Mouse (Mus musculus): ENCODE data around the gene Tmem238.

The Tmem238 gene

DNA sequence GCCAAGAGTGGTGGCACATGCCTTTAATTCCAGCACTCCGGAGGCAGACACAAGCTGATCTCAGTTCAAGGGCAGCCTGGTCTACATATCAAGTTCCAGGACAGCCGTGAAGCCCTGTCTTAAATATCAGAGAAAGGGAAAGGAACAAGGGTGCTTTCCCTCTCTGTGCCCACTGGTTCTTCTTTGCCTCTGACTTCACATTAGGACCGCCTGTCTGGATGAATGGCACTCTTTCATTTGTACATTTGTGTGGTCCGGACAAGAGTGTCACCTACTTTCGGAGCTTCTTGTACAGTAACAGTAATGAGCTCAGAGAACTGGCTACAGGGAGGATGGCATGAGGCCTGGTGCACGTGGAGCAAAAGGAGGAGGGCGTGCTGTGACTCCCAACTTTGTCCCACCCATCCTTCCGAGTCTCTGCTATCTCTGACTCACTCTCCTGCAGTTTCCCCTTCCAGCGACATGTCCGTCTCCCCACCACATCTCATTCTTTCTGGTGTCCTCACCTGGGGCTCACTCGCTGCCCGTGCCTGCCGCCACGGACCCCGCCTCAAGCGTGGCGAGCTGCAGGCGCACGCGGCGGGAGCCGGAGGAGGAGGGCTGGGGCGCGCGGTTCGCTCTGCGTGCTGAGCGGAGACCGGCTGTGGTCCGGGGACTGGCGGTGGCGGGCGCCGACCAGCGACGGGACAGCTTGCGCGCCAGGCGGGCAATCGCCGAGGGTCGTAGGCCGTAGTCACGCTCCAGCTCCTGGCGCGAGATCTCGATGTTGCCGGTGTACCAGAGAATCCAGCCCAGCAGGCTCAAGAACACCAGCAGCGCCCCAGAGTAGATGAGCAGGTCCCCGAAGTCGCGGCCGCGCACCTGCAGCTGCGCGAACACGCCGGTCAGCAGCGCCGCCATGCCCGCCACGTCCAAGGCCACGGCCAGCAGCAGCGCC is 689 bp downstream of the Tmem238 start:
- peak; percentile 63 for DNase-seq

DNA sequence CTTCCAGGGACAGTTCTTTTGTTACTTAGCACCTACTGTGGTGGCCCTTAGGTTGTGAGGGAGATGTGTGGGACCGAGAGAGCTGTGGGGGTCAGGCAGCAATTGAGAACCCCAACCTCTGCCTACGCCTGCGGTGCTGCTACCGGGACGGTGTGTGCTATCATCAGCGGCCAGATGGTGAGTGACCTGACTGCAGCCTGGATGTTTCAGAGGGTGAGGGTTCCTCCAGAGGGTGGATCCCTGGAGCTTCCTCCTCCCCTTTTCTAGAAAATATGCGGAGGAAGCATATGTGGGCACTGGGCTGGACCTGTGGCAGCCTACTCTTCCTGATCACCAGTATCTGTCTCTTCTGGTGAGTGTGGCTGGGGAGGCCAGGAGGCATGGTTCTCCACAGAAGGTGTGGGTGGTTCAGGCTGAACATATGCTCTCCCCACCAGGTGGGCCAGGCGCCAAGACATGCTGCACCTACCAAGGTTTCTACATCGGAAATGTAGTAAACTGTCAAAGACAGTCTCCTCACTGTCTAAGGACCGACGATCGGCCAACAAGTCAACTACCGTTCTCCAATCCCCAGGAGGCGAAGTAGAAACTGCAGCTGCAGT is 5.7 kb downstream of the Tmem238 start:
- DNase-seq = peak; percentile 84

DNA sequence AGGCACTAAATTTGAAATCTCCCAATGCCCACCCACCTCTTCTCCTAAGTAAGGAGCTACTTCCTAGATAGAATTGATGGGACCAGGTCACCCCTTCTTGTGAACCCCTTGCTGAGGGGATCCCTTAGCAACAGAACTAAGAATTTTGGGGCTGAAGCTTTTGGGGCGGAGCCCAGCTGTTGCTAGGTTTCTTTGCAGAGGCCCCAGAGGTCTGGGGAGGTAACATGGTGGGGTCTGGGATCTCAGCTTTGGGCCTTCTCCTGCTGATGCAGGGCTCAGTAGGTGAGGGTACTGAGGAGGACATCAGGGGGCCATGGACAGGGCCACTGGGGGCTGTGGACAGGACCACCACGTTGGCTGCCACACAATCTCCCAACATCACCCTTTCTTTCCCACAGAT is 6.7 kb downstream of the Tmem238 start, which contains the start of the genes Il11 and Tmem190:
Gene Il11, minus strand, starts transcription at position 101 of the 400 bp plus-strand sequence.
Gene Tmem190, plus strand, starts transcription at position 179 of the 400 bp plus-strand sequence.
- DNase-seq = no peak

DNA sequence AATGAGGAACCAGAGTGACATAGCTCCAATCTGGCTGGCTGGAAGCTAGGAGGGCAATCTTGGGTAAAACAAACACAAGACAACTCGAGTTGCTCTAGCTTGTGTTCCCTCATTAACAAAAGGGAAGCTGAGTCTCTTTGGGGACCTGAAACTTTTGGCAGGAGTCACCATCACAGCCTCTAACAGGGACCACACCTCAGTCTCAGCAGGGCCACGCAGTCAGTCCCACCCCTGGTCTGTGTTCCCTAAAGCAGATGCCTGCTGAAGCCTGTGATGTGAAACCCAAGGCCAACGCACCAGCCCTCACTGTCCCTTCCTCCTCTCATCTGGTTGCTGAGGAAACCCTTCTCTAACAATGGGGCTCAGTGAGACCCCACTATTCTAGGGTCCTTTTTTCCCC is 7.3 kb downstream of the Tmem238 start:
- no peak for DNase-seq

DNA sequence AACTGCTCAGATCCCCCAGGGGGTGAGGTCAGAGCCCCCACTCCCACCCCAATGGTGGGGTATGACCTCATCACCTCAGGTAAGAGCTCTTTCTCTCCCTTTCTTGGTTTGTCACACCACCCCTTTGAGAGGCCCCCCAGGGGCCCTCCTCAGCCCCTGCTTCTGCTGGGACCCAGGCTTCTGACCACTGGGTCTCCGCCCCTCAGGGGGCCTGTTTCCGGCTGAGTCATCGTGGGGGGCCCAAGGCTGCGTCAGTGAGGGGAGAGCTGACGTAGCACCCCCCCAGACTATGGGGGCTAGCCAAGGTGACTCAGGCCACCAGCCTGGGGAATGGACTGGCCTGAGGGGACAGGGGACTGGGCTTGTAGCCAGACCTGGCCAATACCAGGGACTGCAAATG is 9.5 kb downstream of the Tmem238 start:
- peak; percentile 40 for DNase-seq

DNA sequence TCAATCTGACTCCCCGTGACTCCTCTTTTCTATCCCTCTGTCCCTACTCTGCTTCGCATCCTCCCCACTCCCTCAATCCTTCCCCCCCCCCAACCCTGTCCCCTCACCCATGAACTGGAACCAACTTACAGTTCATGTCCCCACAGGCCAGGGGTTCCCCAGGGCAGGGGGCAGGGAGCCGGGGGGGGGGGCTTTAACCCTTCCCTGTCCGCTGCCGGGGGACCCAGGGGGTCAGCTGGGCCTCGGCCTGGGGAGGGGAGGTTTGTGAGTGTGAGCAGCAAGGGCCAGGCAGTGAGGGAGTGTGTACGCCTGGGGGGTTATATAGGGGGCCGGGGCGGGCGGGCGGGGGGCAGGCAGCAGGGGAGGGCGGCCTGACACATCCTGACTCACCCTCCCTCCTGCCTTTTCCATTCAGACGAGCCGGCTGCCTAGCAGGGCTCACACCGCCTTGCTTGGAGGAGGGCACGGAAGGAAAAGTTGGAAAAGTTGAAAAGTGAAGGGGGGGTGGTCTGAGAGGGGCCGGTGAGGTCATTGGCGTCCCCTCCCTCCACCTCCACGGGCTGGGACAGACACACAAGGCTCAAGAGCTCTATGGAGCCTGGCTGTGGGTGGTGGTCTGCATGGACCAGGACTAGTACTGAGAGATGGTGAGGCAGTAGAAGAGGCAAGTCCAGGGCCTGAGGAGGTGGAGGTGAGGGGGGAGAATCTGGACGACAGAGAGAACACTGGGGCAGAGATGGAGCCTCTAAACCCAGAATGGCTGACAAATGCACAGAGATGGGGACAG is 11.4 kb downstream of the Tmem238 start:
- no peak for DNase-seq

DNA sequence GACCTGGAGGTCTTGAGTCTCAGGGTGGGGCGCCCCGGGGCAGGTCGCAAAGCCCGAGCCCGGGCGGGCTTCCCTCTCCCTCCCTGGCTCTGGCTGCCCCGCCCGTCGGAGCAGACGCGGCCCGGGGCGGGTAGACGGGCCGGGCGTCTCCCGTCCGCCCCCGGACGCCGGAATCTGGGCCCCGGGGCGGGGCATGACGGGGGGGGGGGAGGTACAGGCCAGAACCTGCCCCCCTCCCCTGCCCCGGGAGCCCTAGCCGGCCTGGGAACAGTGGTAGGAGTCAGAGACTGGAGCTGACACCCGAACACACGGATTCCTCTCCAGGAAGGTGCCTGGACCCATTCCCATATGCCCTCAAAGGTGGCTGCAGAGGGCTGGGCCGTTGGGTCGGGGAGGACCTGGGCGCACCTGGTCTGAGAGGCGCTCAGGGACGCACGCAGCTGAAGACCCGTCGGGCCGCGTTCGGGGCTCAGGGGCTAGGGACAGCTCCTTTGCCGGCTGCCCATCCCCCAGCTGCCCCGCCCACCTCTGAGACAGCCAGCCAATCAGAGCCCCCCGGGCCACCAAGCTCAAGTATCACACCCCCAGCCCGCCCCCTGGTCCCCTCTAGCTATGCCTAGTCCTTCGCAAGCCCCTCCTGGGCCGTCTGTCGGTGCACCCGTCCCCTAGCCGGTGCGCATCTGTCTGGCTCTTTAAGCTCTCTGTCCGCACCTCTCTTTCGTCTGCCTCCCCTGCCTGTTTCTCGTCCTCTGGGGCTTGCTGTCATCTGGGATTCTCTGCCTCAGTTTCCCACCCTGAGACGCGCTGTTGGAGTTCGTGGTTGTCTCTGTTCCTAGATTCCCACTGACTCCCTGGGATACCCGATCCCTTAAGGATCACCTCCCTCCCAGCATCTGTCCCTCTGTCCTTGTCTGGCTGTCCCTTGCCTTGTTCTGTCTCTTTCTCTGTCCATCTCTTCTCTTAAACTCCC is 12.3 kb downstream of the Tmem238 start:
- DNase-seq = peak; percentile 15

DNA sequence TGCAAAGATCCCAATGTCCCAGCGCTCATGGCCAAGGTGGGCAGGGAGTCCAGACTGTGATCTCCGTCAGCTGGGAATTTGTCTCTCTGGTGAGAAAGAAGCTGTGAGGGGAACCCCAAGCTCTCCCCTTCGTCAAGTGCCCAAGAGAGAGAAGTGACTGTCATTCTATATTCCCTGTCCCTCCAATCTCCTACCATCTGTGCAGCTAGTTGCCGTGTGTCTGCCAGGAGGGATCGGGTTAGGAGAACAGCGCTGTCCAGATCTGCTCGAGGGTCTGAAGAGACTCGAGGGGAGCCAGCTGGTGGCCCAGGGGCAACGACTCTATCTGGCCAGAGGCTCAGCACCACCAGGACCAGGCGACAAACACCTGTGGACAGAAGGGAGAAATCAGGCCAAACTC is 13.3 kb downstream of the Tmem238 start:
- DNase-seq = no peak

DNA sequence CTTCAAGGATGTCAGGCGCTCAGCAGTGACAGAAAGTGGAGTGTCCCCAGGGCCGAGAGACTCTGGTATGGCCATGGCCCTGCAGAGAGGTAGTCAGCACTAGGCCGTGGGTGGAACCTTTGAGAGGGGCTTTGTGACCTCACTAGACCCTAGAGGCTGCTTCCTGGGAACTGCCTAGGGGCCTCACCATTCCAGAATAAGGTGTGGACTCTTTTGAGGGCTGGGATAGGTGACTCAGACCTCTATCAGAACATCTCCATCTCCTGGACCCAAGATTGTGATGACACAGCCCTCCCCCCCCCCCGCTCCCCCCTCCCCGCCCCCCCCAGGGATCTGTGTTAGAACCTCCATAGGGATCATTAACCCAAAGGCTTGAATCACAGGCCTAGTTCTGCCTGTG is 18.3 kb downstream of the Tmem238 start, which contains the start of gene Fam71e2:
Gene Fam71e2, minus strand, starts transcription at position 101 of the 400 bp plus-strand sequence.
- DNase-seq = no peak

DNA sequence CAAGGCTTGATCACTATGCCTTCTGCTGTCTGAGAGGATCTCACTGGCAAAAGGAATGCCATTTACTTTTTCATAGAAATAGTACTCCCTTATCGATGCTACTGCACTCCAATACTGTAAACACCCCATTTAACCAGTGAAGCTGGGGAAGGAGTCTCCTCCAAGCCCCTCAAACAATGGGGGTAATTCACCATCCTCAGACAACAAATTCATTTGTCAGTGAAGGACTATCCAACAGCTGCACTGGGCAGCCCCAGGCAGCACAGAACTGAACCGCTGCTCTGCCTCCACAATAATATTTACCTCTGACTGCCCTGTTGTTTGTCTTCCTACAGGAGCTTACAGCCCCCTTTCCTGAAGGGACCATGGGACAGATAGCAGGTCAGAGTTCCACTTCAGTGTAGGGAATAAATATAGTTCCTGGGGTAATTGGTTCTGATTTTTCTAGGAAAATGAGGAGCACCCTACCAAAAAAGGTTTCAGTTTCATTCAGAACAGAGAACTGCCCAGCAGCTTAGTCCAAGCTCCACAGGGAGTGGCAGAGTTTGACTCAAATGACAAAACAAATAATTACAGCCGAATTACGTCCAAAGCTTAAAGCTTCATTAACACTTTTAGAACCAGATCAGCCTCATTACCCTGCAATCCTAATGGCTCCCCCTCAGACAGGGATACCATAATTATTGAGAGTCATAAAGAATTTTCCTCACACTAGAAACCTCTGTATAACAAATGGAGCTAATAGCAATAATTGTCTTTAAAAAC is 24.3 kb downstream of the Tmem238 start:
- no peak for DNase-seq

DNA sequence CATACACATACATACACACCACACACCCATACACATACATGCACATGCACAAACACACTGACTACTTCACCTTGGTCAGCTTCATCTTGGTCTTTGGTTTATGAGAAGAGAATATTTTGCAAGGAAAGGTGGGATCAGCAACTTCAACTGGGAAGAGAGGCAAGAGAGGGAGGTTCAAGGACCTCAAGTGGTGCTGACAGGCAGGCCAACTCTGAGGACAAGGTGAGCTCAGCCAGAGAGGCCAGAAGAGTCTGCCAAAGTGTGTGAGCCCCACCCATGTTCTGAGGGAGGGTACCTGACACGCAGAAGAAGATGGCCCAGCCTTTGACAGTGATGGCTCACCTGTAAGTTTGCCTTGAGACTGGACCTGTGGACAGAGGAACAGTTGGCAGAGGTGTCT is 29.8 kb downstream of the Tmem238 start:
- no peak for DNase-seq

DNA sequence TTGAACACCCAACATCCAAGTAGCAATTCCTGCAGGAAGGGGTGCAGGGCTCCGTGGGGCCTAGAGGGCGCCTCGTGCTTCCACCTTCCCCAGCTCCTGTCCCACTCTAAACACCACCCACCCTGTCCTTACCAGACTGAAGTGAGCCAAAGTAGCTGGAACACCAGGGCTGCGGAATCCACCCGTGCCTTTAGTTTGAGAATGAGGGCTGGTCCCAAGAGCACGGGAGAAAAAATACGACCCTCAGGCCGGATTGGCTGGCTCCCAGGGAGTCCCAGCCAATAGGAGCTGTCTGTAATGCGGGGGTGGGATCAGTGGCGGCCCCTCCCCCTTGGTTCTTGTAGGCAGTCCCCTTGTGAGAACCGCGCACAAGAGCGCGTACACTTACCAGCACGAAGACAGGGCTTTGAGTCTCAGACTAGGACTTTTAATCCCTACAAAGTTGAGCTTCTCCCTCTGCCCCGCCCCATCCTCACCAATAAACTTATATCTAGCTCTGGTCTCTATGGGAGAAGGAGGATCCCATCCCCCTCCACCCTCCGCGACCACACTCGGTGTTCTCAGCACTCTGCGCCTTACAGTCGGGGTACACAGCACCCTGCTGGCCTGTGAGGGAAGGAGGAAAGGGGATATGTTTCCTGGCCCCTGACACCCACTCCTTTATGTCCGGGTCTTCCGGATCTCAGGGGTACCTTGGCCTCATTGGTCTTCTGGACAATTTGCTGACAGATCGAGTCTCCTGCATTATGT is 36.5 kb downstream of the Tmem238 start, which contains the start of gene Cox6b2:
Gene Cox6b2, minus strand, starts transcription at position 274 of the 750 bp plus-strand sequence.
- DNase-seq = no peak

DNA sequence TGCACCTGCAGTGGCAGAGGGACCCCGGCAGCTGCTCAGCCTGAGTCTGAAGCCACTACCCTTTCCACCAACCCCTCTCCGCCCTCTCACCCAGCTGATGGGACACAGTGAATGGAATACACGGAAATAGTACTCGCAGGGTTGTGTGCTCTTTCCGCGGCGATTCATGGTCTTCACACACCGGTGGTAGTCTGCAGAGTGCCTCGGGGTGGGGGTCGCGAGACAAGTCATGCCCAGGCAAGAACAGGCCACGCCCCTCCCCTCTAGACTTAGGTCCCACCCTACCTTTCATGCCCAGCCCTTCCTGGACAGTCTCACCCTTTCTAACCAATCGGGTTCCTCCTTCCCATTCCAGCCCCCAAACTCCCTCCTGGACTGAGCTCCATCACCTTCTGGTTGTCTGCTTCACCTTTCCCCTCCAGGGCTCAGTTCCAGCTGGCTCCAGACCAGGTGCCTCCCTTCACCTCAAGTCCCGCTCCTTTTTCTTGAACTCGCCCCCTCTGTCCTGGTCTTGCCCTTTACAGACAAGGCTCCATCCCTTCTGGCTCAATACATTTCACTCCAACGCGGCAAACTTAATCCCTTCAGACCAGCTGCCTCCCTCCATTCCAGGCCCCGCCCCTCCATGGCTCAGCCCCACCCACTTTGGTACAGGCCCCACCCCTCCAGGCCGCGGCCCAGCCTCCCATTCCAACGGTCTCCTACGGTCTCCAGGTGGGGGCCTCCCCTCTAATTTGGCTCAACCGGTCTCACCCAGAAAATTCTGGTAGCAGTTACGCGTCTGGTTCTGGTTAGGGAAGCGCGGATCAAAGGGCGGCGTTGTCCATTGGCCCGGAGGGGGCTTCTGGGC is 37.3 kb downstream of the Tmem238 start:
- no peak for DNase-seq

DNA sequence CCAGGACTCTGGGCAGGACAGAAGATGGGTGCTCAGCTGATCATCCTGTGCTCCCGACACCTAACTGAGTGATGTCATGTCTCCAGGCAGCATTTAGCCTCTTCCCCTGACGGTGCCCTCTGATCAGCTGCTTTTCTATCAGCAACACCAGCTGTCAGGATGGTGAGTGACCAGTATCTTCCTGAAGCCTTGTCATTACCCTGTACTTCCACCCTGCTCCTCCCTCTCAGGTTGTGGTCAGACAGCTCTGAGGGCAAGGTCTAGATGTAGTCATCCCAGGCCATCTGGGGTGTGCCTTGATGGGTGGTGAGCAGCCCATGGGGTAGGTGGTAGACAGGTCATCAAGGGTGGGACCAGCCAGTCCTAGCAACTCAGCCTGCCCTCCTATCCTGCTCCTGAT is 40.3 kb downstream of the Tmem238 start:
- DNase-seq = no peak

DNA sequence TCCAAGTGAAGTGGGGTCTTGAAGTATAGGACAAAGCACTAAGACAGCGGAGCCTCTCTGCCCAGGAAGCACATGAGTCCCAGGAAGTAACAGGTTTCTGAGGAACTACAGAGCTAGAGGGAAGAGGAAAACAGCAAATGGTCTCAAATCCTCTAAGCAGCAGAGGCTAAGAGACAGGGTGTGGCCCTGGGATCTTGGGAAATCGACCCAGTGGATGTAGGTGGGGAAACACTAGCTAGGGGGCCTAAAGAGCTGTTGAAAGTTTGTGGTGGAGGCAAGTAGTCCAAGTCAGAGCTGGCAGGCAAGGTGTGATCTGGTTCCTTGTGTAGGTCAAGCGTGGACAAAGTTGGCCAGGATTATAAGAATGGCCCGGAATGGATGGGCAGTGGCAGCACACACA is 41.1 kb downstream of the Tmem238 start:
- DNase-seq = no peak

DNA sequence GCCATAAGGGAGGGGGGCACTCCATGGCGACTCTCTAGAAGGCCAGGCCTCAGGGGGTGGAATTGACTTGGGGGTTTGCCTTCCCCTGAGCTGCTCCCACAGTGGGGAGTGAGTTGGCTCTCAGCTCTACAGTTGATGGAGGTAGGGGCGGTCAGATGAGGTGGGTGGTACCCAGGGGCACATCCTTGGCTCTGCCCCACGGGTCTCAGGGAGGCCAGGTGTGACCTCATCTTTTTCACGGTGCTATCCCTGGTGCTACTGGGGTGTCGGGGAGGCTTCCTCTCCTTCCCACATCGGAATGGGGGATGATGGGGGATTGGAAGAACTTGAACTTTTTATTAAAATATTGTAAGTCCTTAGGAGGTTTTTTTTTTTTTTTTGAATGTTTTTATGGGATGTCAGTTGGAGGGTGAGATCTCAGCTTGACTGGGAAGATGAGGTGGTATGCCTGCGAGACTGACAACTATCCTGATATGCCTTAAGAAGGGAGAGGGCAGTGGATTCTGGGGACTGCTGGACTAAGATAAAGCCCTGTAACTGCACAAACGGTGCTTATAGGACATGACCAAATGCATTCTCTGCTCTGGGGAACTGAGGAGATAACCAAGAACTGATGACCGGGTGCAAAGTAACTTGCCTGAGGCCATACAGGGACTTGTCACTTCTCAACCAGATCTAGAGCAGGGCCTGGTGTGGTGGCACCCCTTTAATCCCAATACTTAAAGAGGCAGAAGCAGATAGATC is 42.1 kb downstream of the Tmem238 start:
- DNase-seq = no peak

DNA sequence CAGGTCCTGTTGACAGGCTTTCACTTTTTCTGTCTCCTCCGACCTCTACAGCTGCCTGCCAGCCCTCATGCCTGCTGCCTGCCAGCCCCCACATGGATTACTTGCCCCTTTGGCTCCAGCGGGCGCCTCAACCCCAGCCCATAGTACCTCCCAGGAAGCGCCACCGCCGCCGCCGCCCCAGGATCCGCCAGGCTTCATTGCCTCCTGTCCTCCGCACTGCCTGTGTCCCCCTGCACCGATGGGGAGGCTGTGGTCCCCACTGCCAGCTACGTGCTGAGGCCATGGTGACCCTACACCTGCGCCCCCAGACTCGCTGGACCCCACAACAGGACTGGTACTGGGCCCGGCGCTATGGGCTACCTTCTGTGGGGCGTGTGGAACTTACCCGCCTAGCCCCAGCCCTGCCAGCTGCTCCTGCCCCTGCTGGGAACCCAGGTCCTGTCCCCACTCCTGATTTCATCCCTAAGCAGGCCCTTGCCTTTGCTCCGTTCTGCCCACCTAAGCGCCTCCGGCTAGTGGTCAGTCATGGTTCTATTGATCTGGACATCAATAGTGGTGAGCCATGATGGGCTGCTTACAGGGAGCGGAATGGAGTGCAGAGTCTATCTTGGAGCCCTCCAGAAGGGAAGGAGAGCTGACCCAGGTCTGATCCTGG is 43.0 kb downstream of the Tmem238 start:
- DNase-seq = no peak

DNA sequence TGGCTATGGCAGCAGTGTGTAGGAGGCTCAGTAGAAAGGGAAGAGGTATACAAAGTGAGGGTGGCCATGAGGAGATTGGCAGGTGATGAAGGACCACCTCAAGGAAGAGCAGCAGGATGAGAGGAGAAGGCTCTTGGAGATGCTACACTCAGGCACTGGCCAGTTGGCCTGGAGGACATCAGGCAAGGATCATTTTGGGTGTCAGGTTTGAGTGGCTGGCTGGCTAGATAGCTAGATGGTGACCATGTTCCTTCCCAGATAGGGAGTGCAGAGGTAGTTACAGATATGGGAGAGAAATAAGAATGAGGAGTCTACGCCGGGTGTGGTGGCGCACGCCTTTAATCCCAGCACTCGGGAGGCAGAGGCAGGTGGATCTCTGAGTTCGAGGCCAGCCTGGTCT is 44.6 kb downstream of the Tmem238 start:
- DNase-seq = no peak
